Mouse (Mus musculus) MEL (cell line): ENCODE data around the gene Rgs19. TPM values are rescaled to one million over a fixed set of nuclear protein-coding genes. Genes with fewer than 3 reads are reported as not detected.
A peak's percentile ranks its signal among the peaks of the same experiment; 100 is the strongest.

Experiments used
- DNase-seq: peaks from one replicate; pipeline ENCODE4 v3.0.0; 2011; ENCODE audit warnings: low read depth, low spot score
- H3K27ac ChIP-seq: 2 replicates; pipeline ENCODE4 v1.5.1; 2012; ENCODE audit warnings: low read depth, mild to moderate bottlenecking, control low read depth, low read length, moderate library complexity; ENCODE audit not compliant: control insufficient read depth
- H3K27me3 ChIP-seq, 2 experiments: fragments of 150-350 bp in 1 of 2; sonication (generic) in 1 of 2; 2 replicates each; pipeline ENCODE4 v1.6.1; 2012; ENCODE audit warnings: low read length in 2 of 2, mild to moderate bottlenecking in 2 of 2, improper control_type of control experiment in 1 of 2, moderate library complexity in 1 of 2; ENCODE audit not compliant: insufficient read depth in 2 of 2, control insufficient read depth in 1 of 2
- H3K36me3 ChIP-seq, 2 experiments: 2 replicates each; pipeline ENCODE4 v1.6.1; 2012 to 2014; ENCODE audit warnings: low read length in 2 of 2, improper control_type of control experiment in 1 of 2, inconsistent platforms in 1 of 2, mild to moderate bottlenecking in 1 of 2; ENCODE audit not compliant: insufficient read depth in 2 of 2, control insufficient read depth in 1 of 2
- H3K4me1 ChIP-seq, 2 experiments: fragments of 150-350 bp in 1 of 2; sonication (generic) in 1 of 2; 2 replicates each; pipeline ENCODE4 v1.6.1; 2012; ENCODE audit warnings: low read length in 2 of 2, improper control_type of control experiment in 1 of 2, mild to moderate bottlenecking in 1 of 2; ENCODE audit not compliant: insufficient read depth in 2 of 2, control insufficient read depth in 1 of 2
- H3K4me3 ChIP-seq, 2 experiments: fragments of 150-350 bp in 1 of 2; sonication (generic) in 1 of 2; 2 replicates each; pipeline ENCODE4 v1.5.1; 2012; ENCODE audit warnings: low read depth in 2 of 2, low read length in 2 of 2, mild to moderate bottlenecking in 2 of 2, moderate library complexity in 2 of 2, control low read depth in 1 of 2, improper control_type of control experiment in 1 of 2; ENCODE audit not compliant: control insufficient read depth in 1 of 2, insufficient read depth in 1 of 2
- H3K79me2 ChIP-seq: 2 replicates; pipeline ENCODE4 v1.6.1; 2012; ENCODE audit warnings: mild to moderate bottlenecking, low read length, moderate library complexity; ENCODE audit not compliant: control insufficient read depth, poor library complexity, insufficient read depth
- H3K9ac ChIP-seq: 2 replicates; pipeline ENCODE4 v1.6.1; 2012; ENCODE audit warnings: low read depth, mild to moderate bottlenecking, control low read depth, low read length, moderate library complexity; ENCODE audit not compliant: control insufficient read depth, poor library complexity, severe bottlenecking
- H3K9me3 ChIP-seq: fragments of 150-350 bp; sonication (generic); replicated peaks from 2 replicates; pipeline ENCODE4 v1.6.1; 2012; ENCODE audit warnings: mild to moderate bottlenecking, low read length, improper control_type of control experiment, moderate library complexity; ENCODE audit not compliant: insufficient read depth
- BHLHE40 ChIP-seq: IDR thresholded peaks from 2 replicates; pipeline ENCODE4 v1.6.1; 2012; ENCODE audit warnings: low read depth, mild to moderate bottlenecking, inconsistent platforms, low read length, improper control_type of control experiment, borderline replicate concordance
- CHD2 ChIP-seq: IDR thresholded peaks from 2 replicates; pipeline ENCODE4 v1.6.1; 2011; ENCODE audit warnings: low read length, improper control_type of control experiment
- CTCF ChIP-seq, 3 experiments: IDR thresholded peaks in 2 of 3; conservative IDR thresholded peaks in 1 of 3; 2 replicates each; pipeline ENCODE4 v1.5.1; 2011 to 2012; ENCODE audit warnings: low read length in 3 of 3, low read depth in 2 of 3, mild to moderate bottlenecking in 2 of 3, improper control_type of control experiment in 1 of 3, inconsistent platforms in 1 of 3, mixed read lengths in 1 of 3, moderate library complexity in 1 of 3; ENCODE audit not compliant: control insufficient read depth in 1 of 3, insufficient read depth in 1 of 3, poor library complexity in 1 of 3, severe bottlenecking in 1 of 3
- E2F4 ChIP-seq: IDR thresholded peaks from 2 replicates; pipeline ENCODE4 v1.6.1; 2011; ENCODE audit warnings: low read depth, low read length, improper control_type of control experiment, borderline replicate concordance
- EP300 ChIP-seq, 2 experiments: IDR thresholded peaks; 2 replicates each; pipeline ENCODE4 v1.6.1; 2011; ENCODE audit warnings: improper control_type of control experiment in 2 of 2, low read length in 2 of 2, low read depth in 1 of 2, mild to moderate bottlenecking in 1 of 2
- ETS1 ChIP-seq: IDR thresholded peaks from 2 replicates; pipeline ENCODE4 v1.6.1; 2012; ENCODE audit warnings: low read depth, mild to moderate bottlenecking, inconsistent platforms, low read length, improper control_type of control experiment, moderate library complexity
- GATA1 ChIP-seq: IDR thresholded peaks from 2 replicates; pipeline ENCODE4 v1.6.1; 2011; ENCODE audit warnings: low read depth, low read length, improper control_type of control experiment
- HCFC1 ChIP-seq: IDR thresholded peaks from 2 replicates; pipeline ENCODE4 v1.6.1; 2012; ENCODE audit warnings: low read depth, mild to moderate bottlenecking, inconsistent platforms, low read length, improper control_type of control experiment, moderate library complexity
- MAFK ChIP-seq: IDR thresholded peaks from 2 replicates; pipeline ENCODE4 v1.6.1; 2011; ENCODE audit warnings: low read depth, mild to moderate bottlenecking, low read length, improper control_type of control experiment, borderline replicate concordance
- MYC ChIP-seq: IDR thresholded peaks from 2 replicates; pipeline ENCODE4 v1.6.1; 2011; ENCODE audit warnings: low read depth, mild to moderate bottlenecking, low read length, improper control_type of control experiment, moderate library complexity
- NELFE ChIP-seq: IDR thresholded peaks from 2 replicates; pipeline ENCODE4 v1.6.1; 2011; ENCODE audit warnings: low read depth, low read length, improper control_type of control experiment
- NRF1 ChIP-seq: IDR thresholded peaks from 2 replicates; pipeline ENCODE4 v1.6.1; 2014; ENCODE audit warnings: low read depth, mild to moderate bottlenecking, inconsistent platforms, low read length, improper control_type of control experiment, moderate library complexity; ENCODE audit not compliant: poor library complexity, insufficient read depth, severe bottlenecking
- POLR2A ChIP-seq, 2 experiments: IDR thresholded peaks; 2 replicates each; pipeline ENCODE4 v1.6.1; 2011 to 2012; ENCODE audit warnings: low read length in 2 of 2, mild to moderate bottlenecking in 2 of 2, control low read depth in 1 of 2, improper control_type of control experiment in 1 of 2, low read depth in 1 of 2, moderate library complexity in 1 of 2; ENCODE audit not compliant: control insufficient read depth in 1 of 2, insufficient read depth in 1 of 2, poor library complexity in 1 of 2
- POLR2AphosphoS2 ChIP-seq: IDR thresholded peaks from 2 replicates; pipeline ENCODE4 v1.6.1; 2011; ENCODE audit warnings: low read length, improper control_type of control experiment
- POLR2AphosphoS5 ChIP-seq: IDR thresholded peaks from 2 replicates; pipeline ENCODE4 v1.6.1; 2012; ENCODE audit warnings: low read depth, borderline replicate concordance, mild to moderate bottlenecking, inconsistent platforms, low read length, moderate library complexity, mixed read lengths
- RAD21 ChIP-seq: IDR thresholded peaks from 2 replicates; pipeline ENCODE4 v1.6.1; 2011; ENCODE audit warnings: mild to moderate bottlenecking, low read depth, low read length, improper control_type of control experiment
- SIN3A ChIP-seq: IDR thresholded peaks from 2 replicates; pipeline ENCODE4 v1.6.1; 2012; ENCODE audit warnings: low read length, improper control_type of control experiment, inconsistent platforms
- TAL1 ChIP-seq: IDR thresholded peaks from 2 replicates; pipeline ENCODE4 v1.6.1; 2012; ENCODE audit warnings: mild to moderate bottlenecking, inconsistent platforms, low read length, moderate library complexity, mixed read lengths
- TCF12 ChIP-seq: IDR thresholded peaks from 2 replicates; pipeline ENCODE4 v1.6.1; 2014; ENCODE audit warnings: low read depth, mild to moderate bottlenecking, inconsistent platforms, low read length, improper control_type of control experiment, moderate library complexity
- ZC3H11A ChIP-seq: IDR thresholded peaks from 2 replicates; pipeline ENCODE4 v1.6.1; 2012; ENCODE audit warnings: low read depth, mild to moderate bottlenecking, inconsistent platforms, low read length, improper control_type of control experiment
- ZKSCAN1 ChIP-seq: IDR thresholded peaks from 2 replicates; pipeline ENCODE4 v1.6.1; 2012; ENCODE audit warnings: low read depth, mild to moderate bottlenecking, inconsistent platforms, low read length, improper control_type of control experiment, moderate library complexity
- ZMIZ1 ChIP-seq: IDR thresholded peaks from 2 replicates; pipeline ENCODE4 v1.6.1; 2012; ENCODE audit warnings: low read depth, mild to moderate bottlenecking, inconsistent platforms, low read length, improper control_type of control experiment, moderate library complexity
- ZNF384 ChIP-seq: IDR thresholded peaks from 2 replicates; pipeline ENCODE4 v1.6.1; 2012; ENCODE audit warnings: low read depth, mild to moderate bottlenecking, inconsistent platforms, low read length, improper control_type of control experiment
- polyA plus RNA-seq, 2 experiments: library from polyadenylated mRNA; stranded (reverse) in 1 of 2; unstranded in 1 of 2; fragments of >175 nt in 1 of 2; fragments of >200 nt in 1 of 2; gene quantifications; 2 replicates each; pipeline versions ENCODE4 v1.2.1 to v1.2.4; 2012; ENCODE audit warnings: low replicate concordance in 2 of 2, low read depth in 1 of 2; ENCODE audit not compliant: insufficient read length in 2 of 2, insufficient read depth in 1 of 2, missing spikeins in 1 of 2
- total RNA-seq: library from RNA; depleted of rRNA; stranded (reverse); fragments of 300-350 nt; gene quantifications from 2 replicates; pipeline ENCODE4 v1.2.3, GENCODE M21; 2012

The Rgs19 gene
- total and polyA plus RNA-seq, 3 experiments = 46.2 to 157 TPM; not detected in 1

- peak; percentile 72 for DNase-seq
- no peaks in the 10 kb centered on the region for H3K79me2 ChIP-seq
- 0 out of 4 replicates have a peak, but pooled peaks cover 0 to 2% of the 10 kb centered on the region in 2 experiments for H3K36me3 ChIP-seq
- H3K27ac ChIP-seq = no peak within 1 kb of the TSS
- no peak for TF ChIP-seq ETS1
- TF ChIP-seq CHD2 = no peak
- 0 out of 4 replicates have a peak, but pooled peaks have one; percentile 5 to 7 for TF ChIP-seq EP300 (IDR thresholded peaks at IDR 0.05; ENCODE audit: low read depth in 1 of 2, low read length in 2 of 2)
- TF ChIP-seq MYC = no peak
- TF ChIP-seq NRF1 = peak; percentile 31; the same call in 1 of the 2 replicates
- TF ChIP-seq E2F4 = no peak
- TF ChIP-seq HCFC1 = no peak
- TF ChIP-seq GATA1 = peak; percentile 12; the same call in 1 of the 2 replicates
- no peak for TF ChIP-seq TCF12
- no peak for TF ChIP-seq ZKSCAN1
- no peak for TF ChIP-seq MAFK
- TF ChIP-seq ZNF384 = peak; percentile 94
- no peak for TF ChIP-seq BHLHE40
- no peak for TF ChIP-seq NELFE
- no peak for TF ChIP-seq ZC3H11A
- TF ChIP-seq POLR2A (IDR thresholded peaks at IDR 0.05; ENCODE audit: control insufficient read depth in 1 of 2, insufficient read depth in 1 of 2, low read depth in 1 of 2, low read length in 2 of 2, poor library complexity in 1 of 2) = no peak
- H3K4me1 ChIP-seq = peaks cover 2 to 10% of the 10 kb centered on the region in 2 experiments; a peak in 2 of 4 replicates
- H3K4me3 ChIP-seq = peak within 1 kb of the TSS in 1 of 2 experiments; percentile 15; a peak in 1 of 4 replicates
- no peak within 1 kb of the TSS for H3K9ac ChIP-seq
- no peaks in the 10 kb centered on the region for H3K9me3 ChIP-seq
- H3K27me3 ChIP-seq = no peaks in the 10 kb centered on the region
Observed at GRCm38 (mm10) chr2:181714903-181715326, 21.1 kb upstream of the Rgs19 start, which contains the start of gene Oprl1. TSS of gene Oprl1 (plus strand) at chr2:181715016.

GRCm38 (mm10) chr2:181713749-181714148, 20.0 kb upstream of the Rgs19 start:
- no peaks in the 10 kb centered on the region for H3K27me3 ChIP-seq
- TF ChIP-seq NELFE (no peak), ETS1 (no peak), CTCF (IDR thresholded peaks at IDR 0.05 in 2 of 3, conservative IDR thresholded peaks at IDR 0.05 in 1 of 3; ENCODE audit: control insufficient read depth in 1 of 3, insufficient read depth in 1 of 3, low read depth in 2 of 3, low read length in 3 of 3, poor library complexity in 1 of 3, severe bottlenecking in 1 of 3) (no peak), ZC3H11A (no peak), ZMIZ1 (no peak), TCF12 (no peak), POLR2A (IDR thresholded peaks at IDR 0.05; ENCODE audit: control insufficient read depth in 1 of 2, insufficient read depth in 1 of 2, low read depth in 1 of 2, low read length in 2 of 2, poor library complexity in 1 of 2) (no peak), POLR2AphosphoS2 (no peak), TAL1 (no peak), GATA1 (no peak), SIN3A (no peak), MAFK (no peak), HCFC1 (no peak), EP300 (IDR thresholded peaks at IDR 0.05; ENCODE audit: low read depth in 1 of 2, low read length in 2 of 2) (no peak), RAD21 (no peak), POLR2AphosphoS5 (no peak)
- H3K4me1 ChIP-seq = peaks cover 2 to 10% of the 10 kb centered on the region in 2 experiments; a peak in 2 of 4 replicates
- no peak overlapping the region for H3K4me3 ChIP-seq
- no peak overlapping the region for H3K9ac ChIP-seq
- no peak overlapping the region for H3K27ac ChIP-seq
- H3K79me2 ChIP-seq = no peaks in the 10 kb centered on the region
- DNase-seq = no peak
- no peaks in the 10 kb centered on the region for H3K9me3 ChIP-seq
- H3K36me3 ChIP-seq = 0 out of 4 replicates have a peak, but pooled peaks cover 0 to 2% of the 10 kb centered on the region in 2 experiments
